Mouse (Mus musculus) heart, adult 10 weeks (tissue): ENCODE measurements around the gene Serpina3k. TPM values are rescaled to one million over a fixed set of nuclear protein-coding genes. Genes with fewer than 3 reads are reported as not detected.

Experiments used
- polyA plus RNA-seq: library from polyadenylated mRNA; stranded (reverse); fragments of 350-450 nt; fragmentation: Illumina TruSeq; extraction: RNeasy Lipid Tissue Mini Kit (QIAGEN cat#74804); gene quantifications from one replicate; pipeline ENCODE4 v1.2.3, GENCODE M21; 2014; ENCODE audit warnings: low read depth, low replicate concordance

Serpina3k gene
- polyA plus RNA-seq = 6.9 TPM

GRCm38 (mm10) chr12:104338226-104338625 is at the start of gene Serpina3k, which contains the start of gene Serpina3m:
Gene Serpina3k (plus strand): TSS chr12:104338486.
Gene Serpina3m (plus strand): TSS chr12:104338486.

DNA sequence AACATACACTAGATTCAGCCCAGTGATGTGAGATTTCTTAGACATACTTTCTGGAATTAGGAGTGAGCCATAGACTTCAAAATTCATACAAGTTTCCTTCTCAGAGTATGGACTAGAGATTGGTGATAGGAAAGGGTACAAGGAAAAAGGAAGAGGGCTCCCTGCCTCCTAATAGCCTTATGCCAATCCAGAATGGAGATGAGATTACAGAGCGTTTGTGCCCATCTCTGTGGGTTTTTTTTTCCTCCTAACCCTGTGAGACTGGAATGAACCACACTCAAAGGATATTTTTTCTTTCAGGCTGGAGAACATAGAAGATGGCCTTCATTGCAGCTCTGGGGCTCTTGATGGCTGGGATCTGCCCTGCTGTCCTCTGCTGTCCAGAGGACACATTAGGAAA is 24.0 kb upstream of the Serpina3k start, which contains the start of gene Serpina3j:
Gene Serpina3j (plus strand): TSS at position 301 of the 400 bp plus-strand sequence.

Other genes starting within 250 kb of the Serpina3k start
- not detected for gene Serpina5, start 237.4 kb upstream of the Serpina3k start, polyA plus RNA-seq
- gene Serpina3a, start 225.8 kb upstream of the Serpina3k start, polyA plus RNA-seq = not detected
- not detected for gene Serpina3b, start 210.5 kb upstream of the Serpina3k start, polyA plus RNA-seq
- 0.65 TPM for gene Serpina3c, start 184.6 kb upstream of the Serpina3k start, polyA plus RNA-seq
- gene Serpina3f, start 123.9 kb upstream of the Serpina3k start, polyA plus RNA-seq = not detected
- gene Serpina3g, start 102.2 kb upstream of the Serpina3k start, polyA plus RNA-seq = 0.50 TPM
- gene Serpina3i, start 75.4 kb upstream of the Serpina3k start, polyA plus RNA-seq = not detected
- not detected for gene Serpina3j, start 23.9 kb upstream of the Serpina3k start, polyA plus RNA-seq
- 0.37 TPM for gene Serpina3m, start within 50 bp of the Serpina3k start, polyA plus RNA-seq
- 10.9 TPM for gene Serpina3n, start 68.2 kb downstream of the Serpina3k start, polyA plus RNA-seq
- gene Gsc, start 134.8 kb downstream of the Serpina3k start, polyA plus RNA-seq = not detected